Mouse (Mus musculus): Measurements from ENCODE around the gene Ythdf1. TPM values are rescaled to one million over a fixed set of nuclear protein-coding genes. Genes with fewer than 3 reads are reported as not detected.

Ythdf1 gene
- polyA plus RNA-seq, 1 experiment from 2014 or later = 84.6 TPM

GRCm38 (mm10) chr2:180894029-180894623 lies 26.6 kb downstream of the Ythdf1 start:
- Histone ChIP-seq H3K36me3 (replicated peaks; ENCODE audit: control insufficient read depth, insufficient read depth, low read depth, low read length) (no peaks in the 10 kb centered on the region), H3K9ac (replicated peaks; ENCODE audit: low read length) (peak overlapping the region; percentile 59), H3K9me3 (replicated peaks; ENCODE audit: control insufficient read depth, low read length) (no peaks in the 10 kb centered on the region), H3K4me1 (ENCODE audit: control insufficient read depth, insufficient read depth, low read length) (peaks cover 7% of the 10 kb centered on the region), H3K4me3 (ENCODE audit: low read depth, low read length) (peak overlapping the region; percentile 48), H3K27me3 (ENCODE audit: control insufficient read depth, insufficient read depth, low read length) (peaks cover 57% of the 10 kb centered on the region), H3K4me2 (ENCODE audit: low read depth, low read length) (peak overlapping the region; percentile 78), H3K27ac (replicated peaks; ENCODE audit: low read depth, low read length) (peak overlapping the region; percentile 73)
- WGBS = 1% methylated on average over 57 of the region's 57 CpGs
- peak; percentile 39 for ATAC-seq (replicated peaks; ENCODE audit: insufficient number of reproducible peaks, low FRiP score, low TSS enrichment, low read depth)
- DNase-seq (ENCODE audit: low spot score) = peak; percentile 69

GRCm38 (mm10) chr2:180893537-180894028 lies 27.2 kb downstream of the Ythdf1 start:
- H3K27ac ChIP-seq (replicated peaks; ENCODE audit: low read depth, low read length) = peak overlapping the region; percentile 73
- no peak; the same call in 1 of the 2 replicates for ATAC-seq (replicated peaks; ENCODE audit: insufficient number of reproducible peaks, low FRiP score, low TSS enrichment, low read depth)
- H3K27me3 ChIP-seq (ENCODE audit: control insufficient read depth, insufficient read depth, low read length) = peaks cover 58% of the 10 kb centered on the region
- peaks cover 7% of the 10 kb centered on the region for H3K4me1 ChIP-seq (ENCODE audit: control insufficient read depth, insufficient read depth, low read length)
- peak overlapping the region; percentile 59 for H3K9ac ChIP-seq (replicated peaks; ENCODE audit: low read length)
- peak overlapping the region; percentile 48 for H3K4me3 ChIP-seq (ENCODE audit: low read depth, low read length)
- DNase-seq (ENCODE audit: low spot score) = no peak
- no peaks in the 10 kb centered on the region for H3K9me3 ChIP-seq (replicated peaks; ENCODE audit: control insufficient read depth, low read length)
- peak overlapping the region; percentile 78 for H3K4me2 ChIP-seq (ENCODE audit: low read depth, low read length)
- WGBS = under 1% methylated on average over 49 of the region's 50 CpGs
- H3K36me3 ChIP-seq (replicated peaks; ENCODE audit: control insufficient read depth, insufficient read depth, low read depth, low read length) = no peaks in the 10 kb centered on the region

GRCm38 (mm10) chr2:180892841-180893521 lies 27.8 kb downstream of the Ythdf1 start:
- Histone ChIP-seq H3K4me2 (ENCODE audit: low read depth, low read length) (peak overlapping the region; percentile 78), H3K27me3 (ENCODE audit: control insufficient read depth, insufficient read depth, low read length) (peaks cover 58% of the 10 kb centered on the region), H3K4me3 (ENCODE audit: low read depth, low read length) (peak overlapping the region; percentile 48), H3K4me1 (ENCODE audit: control insufficient read depth, insufficient read depth, low read length) (peaks cover 7% of the 10 kb centered on the region), H3K27ac (replicated peaks; ENCODE audit: low read depth, low read length) (peak overlapping the region; percentile 73), H3K36me3 (replicated peaks; ENCODE audit: control insufficient read depth, insufficient read depth, low read depth, low read length) (no peaks in the 10 kb centered on the region), H3K9ac (replicated peaks; ENCODE audit: low read length) (peak overlapping the region; percentile 59), H3K9me3 (replicated peaks; ENCODE audit: control insufficient read depth, low read length) (no peaks in the 10 kb centered on the region)
- DNase-seq (ENCODE audit: low spot score) (peak; percentile 52), ATAC-seq (replicated peaks; ENCODE audit: insufficient number of reproducible peaks, low FRiP score, low TSS enrichment, low read depth) (0 out of 2 replicates have a peak, but pooled peaks have one; percentile 1)
- WGBS = under 1% methylated on average over 92 of the region's 97 CpGs

- DNase-seq (ENCODE audit: low spot score) (no peak), ATAC-seq (replicated peaks; ENCODE audit: insufficient number of reproducible peaks, low FRiP score, low TSS enrichment, low read depth) (no peak)
- H3K27me3 ChIP-seq (ENCODE audit: control insufficient read depth, insufficient read depth, low read length) = peaks cover 58% of the 10 kb centered on the region
- H3K4me1 ChIP-seq (ENCODE audit: control insufficient read depth, insufficient read depth, low read length) = peaks cover 7% of the 10 kb centered on the region
- no peak overlapping the region for H3K9ac ChIP-seq (replicated peaks; ENCODE audit: low read length)
- WGBS = 9% methylated on average over 9 of the region's 9 CpGs
- no peaks in the 10 kb centered on the region for H3K9me3 ChIP-seq (replicated peaks; ENCODE audit: control insufficient read depth, low read length)
- H3K27ac ChIP-seq (replicated peaks; ENCODE audit: low read depth, low read length) = no peak overlapping the region
- H3K4me3 ChIP-seq (ENCODE audit: low read depth, low read length) = peak overlapping the region; percentile 25; the same call in 1 of the 2 replicates
- peak overlapping the region; percentile 31 for H3K4me2 ChIP-seq (ENCODE audit: low read depth, low read length)
- H3K36me3 ChIP-seq (replicated peaks; ENCODE audit: control insufficient read depth, insufficient read depth, low read depth, low read length) = no peaks in the 10 kb centered on the region
These were observed 28.9 kb downstream of the Ythdf1 start for GRCm38 (mm10) chr2:180891835-180892323.

- peaks cover 58% of the 10 kb centered on the region for H3K27me3 ChIP-seq (ENCODE audit: control insufficient read depth, insufficient read depth, low read length)
- no peaks in the 10 kb centered on the region for H3K9me3 ChIP-seq (replicated peaks; ENCODE audit: control insufficient read depth, low read length)
- peak overlapping the region; percentile 25 for H3K4me3 ChIP-seq (ENCODE audit: low read depth, low read length)
- WGBS = under 1% methylated on average over 37 of the region's 37 CpGs
- DNase-seq (ENCODE audit: low spot score) (no peak), ATAC-seq (replicated peaks; ENCODE audit: insufficient number of reproducible peaks, low FRiP score, low TSS enrichment, low read depth) (no peak)
- peak overlapping the region; percentile 44 for H3K9ac ChIP-seq (replicated peaks; ENCODE audit: low read length)
- no peaks in the 10 kb centered on the region for H3K36me3 ChIP-seq (replicated peaks; ENCODE audit: control insufficient read depth, insufficient read depth, low read depth, low read length)
- H3K27ac ChIP-seq (replicated peaks; ENCODE audit: low read depth, low read length) = no peak overlapping the region
- H3K4me1 ChIP-seq (ENCODE audit: control insufficient read depth, insufficient read depth, low read length) = peaks cover 7% of the 10 kb centered on the region
- H3K4me2 ChIP-seq (ENCODE audit: low read depth, low read length) = peak overlapping the region; percentile 31
These were observed 29.5 kb downstream of the Ythdf1 start for GRCm38 (mm10) chr2:180891075-180891834.

- H3K27ac ChIP-seq (replicated peaks; ENCODE audit: low read depth, low read length) = no peak overlapping the region; the same call in 1 of the 2 replicates
- H3K9me3 ChIP-seq (replicated peaks; ENCODE audit: control insufficient read depth, low read length) = no peaks in the 10 kb centered on the region
- peak overlapping the region; percentile 25 for H3K4me3 ChIP-seq (ENCODE audit: low read depth, low read length)
- WGBS = 2% methylated on average over 28 of the region's 29 CpGs
- H3K9ac ChIP-seq (replicated peaks; ENCODE audit: low read length) = peak overlapping the region; percentile 5
- H3K4me2 ChIP-seq (ENCODE audit: low read depth, low read length) = peak overlapping the region; percentile 31
- peak; percentile 43 for DNase-seq (ENCODE audit: low spot score)
- H3K27me3 ChIP-seq (ENCODE audit: control insufficient read depth, insufficient read depth, low read length) = peaks cover 58% of the 10 kb centered on the region
- 0 out of 2 replicates have a peak, but pooled peaks have one; percentile 11 for ATAC-seq (replicated peaks; ENCODE audit: insufficient number of reproducible peaks, low FRiP score, low TSS enrichment, low read depth)
- peaks cover 7% of the 10 kb centered on the region for H3K4me1 ChIP-seq (ENCODE audit: control insufficient read depth, insufficient read depth, low read length)
- no peaks in the 10 kb centered on the region for H3K36me3 ChIP-seq (replicated peaks; ENCODE audit: control insufficient read depth, insufficient read depth, low read depth, low read length)
These were observed 30.2 kb downstream of the Ythdf1 start for GRCm38 (mm10) chr2:180890422-180891074.

GRCm38 (mm10) chr2:180889921-180890280 lies 30.8 kb downstream of the Ythdf1 start:
- 10% methylated on average over 4 of the region's 4 CpGs for WGBS
- Histone ChIP-seq H3K4me1 (ENCODE audit: control insufficient read depth, insufficient read depth, low read length) (peaks cover 7% of the 10 kb centered on the region), H3K4me2 (ENCODE audit: low read depth, low read length) (no peak overlapping the region), H3K9me3 (replicated peaks; ENCODE audit: control insufficient read depth, low read length) (no peaks in the 10 kb centered on the region), H3K27me3 (ENCODE audit: control insufficient read depth, insufficient read depth, low read length) (peaks cover 55% of the 10 kb centered on the region), H3K27ac (replicated peaks; ENCODE audit: low read depth, low read length) (no peak overlapping the region), H3K4me3 (ENCODE audit: low read depth, low read length) (no peak overlapping the region), H3K36me3 (replicated peaks; ENCODE audit: control insufficient read depth, insufficient read depth, low read depth, low read length) (no peaks in the 10 kb centered on the region), H3K9ac (replicated peaks; ENCODE audit: low read length) (no peak overlapping the region)
- DNase-seq (ENCODE audit: low spot score) (no peak), ATAC-seq (replicated peaks; ENCODE audit: insufficient number of reproducible peaks, low FRiP score, low TSS enrichment, low read depth) (no peak)
